Comparison of ENCODE assay signal across 8 mouse cellular contexts in the genomic region with DNA sequence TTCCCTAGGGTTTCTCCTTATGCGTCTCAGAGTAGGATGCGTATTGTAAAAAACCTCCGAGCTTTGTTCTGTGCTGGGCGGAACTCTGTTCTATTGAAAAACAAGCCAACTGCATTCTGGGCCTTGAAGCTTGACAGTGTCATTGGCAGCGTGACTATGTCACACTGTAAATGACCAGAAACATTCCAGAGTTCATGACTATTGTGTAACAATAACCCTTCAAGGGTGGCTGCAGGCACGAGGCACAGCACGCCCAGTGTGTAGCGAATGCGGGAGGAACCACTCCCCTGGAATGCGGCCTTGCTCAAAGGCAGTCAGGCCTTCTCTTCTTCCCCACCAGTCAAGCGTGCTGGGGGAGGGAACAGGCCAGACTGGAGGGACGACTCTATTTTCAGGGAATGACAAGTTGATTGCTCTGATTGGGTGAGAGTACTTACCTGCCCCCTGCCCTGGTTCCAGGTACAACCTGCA.
A peak's percentile ranks its signal among the peaks of the same experiment; 100 is the strongest.
DNase-seq lines count a peak whose midpoint lies in the region; ATAC-seq and TF ChIP-seq lines count a peak whose summit lies in the region.

No protein-coding gene starts in this region.

- no peaks in the 10 kb centered on the region for H3K27me3 ChIP-seq in forebrain, embryonic 10.5 days (ENCODE audit: poor library complexity, severe bottlenecking)
- no peaks in the 10 kb centered on the region for H3K27me3 ChIP-seq in forebrain, postnatal 0 days (ENCODE audit: insufficient read depth, low read length)
- H3K27me3 ChIP-seq in intestine, embryonic 14.5 days (replicated peaks; ENCODE audit: control insufficient read depth, insufficient read depth, low read length), result no peaks in the 10 kb centered on the region

- ATAC-seq in forebrain, postnatal 0 days, result no peak
- ATAC-seq in intestine, embryonic 14.5 days (replicated peaks; ENCODE audit: low FRiP score, low TSS enrichment, low read depth), result peak; percentile 82

- H3K9me3 ChIP-seq in forebrain, embryonic 10.5 days, result no peaks in the 10 kb centered on the region
- H3K9me3 ChIP-seq in forebrain, postnatal 0 days (ENCODE audit: low read length), result no peaks in the 10 kb centered on the region
- no peaks in the 10 kb centered on the region for H3K9me3 ChIP-seq in intestine, embryonic 14.5 days (ENCODE audit: control insufficient read depth, low read length)

- no peak overlapping the region for H3K4me2 ChIP-seq in forebrain, postnatal 0 days (ENCODE audit: low read depth)
- H3K4me2 ChIP-seq in intestine, embryonic 14.5 days (ENCODE audit: low read length), result no peak overlapping the region

- H3K36me3 ChIP-seq in forebrain, embryonic 10.5 days (replicated peaks), result no peaks in the 10 kb centered on the region
- no peaks in the 10 kb centered on the region for H3K36me3 ChIP-seq in forebrain, postnatal 0 days (ENCODE audit: insufficient read depth)
- H3K36me3 ChIP-seq in intestine, embryonic 14.5 days (ENCODE audit: control insufficient read depth, insufficient read depth, low read length), result no peaks in the 10 kb centered on the region

- 37% methylated on average over 12 of the region's 12 CpGs for WGBS in forebrain, embryonic 10.5 days
- 28% methylated on average over 12 of the region's 12 CpGs for WGBS in forebrain, postnatal 0 days
- WGBS in intestine, embryonic 14.5 days, result 58% methylated on average over 12 of the region's 12 CpGs

- no peak overlapping the region for H3K27ac ChIP-seq in forebrain, embryonic 10.5 days
- H3K27ac ChIP-seq in forebrain, postnatal 0 days (ENCODE audit: low read depth, low read length), result no peak overlapping the region
- H3K27ac ChIP-seq in brown adipose tissue, adult 24 weeks (replicated peaks; ENCODE audit: low read depth, low read length), result peak overlapping the region; percentile 59
- no peak overlapping the region for H3K27ac ChIP-seq in intestine, embryonic 14.5 days (ENCODE audit: low read depth)

- no peak overlapping the region for H3K9ac ChIP-seq in forebrain, postnatal 0 days
- no peak overlapping the region for H3K9ac ChIP-seq in intestine, embryonic 14.5 days (ENCODE audit: low read length)

- no peak overlapping the region for H3K4me3 ChIP-seq in forebrain, embryonic 10.5 days
- no peak overlapping the region for H3K4me3 ChIP-seq in forebrain, postnatal 0 days (ENCODE audit: low read depth, low read length)
- H3K4me3 ChIP-seq in brown adipose tissue, adult 24 weeks (ENCODE audit: insufficient read depth, low read depth, low read length), result peak overlapping the region; percentile 21
- H3K4me3 ChIP-seq in intestine, embryonic 14.5 days (ENCODE audit: low read depth, low read length), result no peak overlapping the region

- peaks cover 10% of the 10 kb centered on the region for H3K4me1 ChIP-seq in forebrain, embryonic 10.5 days
- no peaks in the 10 kb centered on the region for H3K4me1 ChIP-seq in forebrain, postnatal 0 days (ENCODE audit: insufficient read depth)
- H3K4me1 ChIP-seq in brown adipose tissue, adult 24 weeks (ENCODE audit: control insufficient read depth, insufficient read depth, insufficient read length, low read length), result peaks cover 2% of the 10 kb centered on the region
- no peaks in the 10 kb centered on the region for H3K4me1 ChIP-seq in intestine, embryonic 14.5 days (replicated peaks; ENCODE audit: control insufficient read depth, insufficient read depth, low read length)

- DNase-seq in forebrain, embryonic 10.5 days (ENCODE audit: extremely low spot score, low spot score), result peak; percentile 28
- DNase-seq in forebrain, postnatal 0 days, result no peak
- peak; percentile 60 for DNase-seq in intestine, embryonic 14.5 days (ENCODE audit: low spot score)
- DNase-seq in lung, postnatal 25 days (ENCODE audit: low spot score), result peak; percentile 85
- DNase-seq in left cerebral cortex, postnatal 10 days (ENCODE audit: extremely low spot score in 1 of 2, low spot score in 2 of 2), result no peak
- no peak for DNase-seq in spleen, postnatal 14 days (ENCODE audit: low spot score in 2 of 2)
- DNase-seq in layer of hippocampus, postnatal 25 days (ENCODE audit: extremely low spot score in 1 of 2, low spot score in 1 of 2), result no peak

- intact Hi-C loops in left cerebral cortex, postnatal 10 days (cut with DNase I), result no loop called here

- no peak for TF ChIP-seq CTCF in forebrain, postnatal 0 days (IDR thresholded peaks at IDR 0.05; ENCODE audit: low read depth)

Comparison
In these comparisons a context has a peak if more than half of its experiments do, and no peak if none do; other contexts are left out.
1. DNase-seq: peak in forebrain, embryonic 10.5 days (single experiment), intestine, embryonic 14.5 days (single experiment) and lung, postnatal 25 days (single experiment); none in forebrain, postnatal 0 days (single experiment), left cerebral cortex, postnatal 10 days (0 of 2), spleen, postnatal 14 days (0 of 2) and layer of hippocampus, postnatal 25 days (0 of 2).